Mouse (Mus musculus): Measurements from ENCODE around the gene Hs6st1. TPM values are rescaled to one million over a fixed set of nuclear protein-coding genes. Genes with fewer than 3 reads are reported as not detected.
A peak's percentile ranks its signal among the peaks of the same experiment; 100 is the strongest.

Hs6st1 gene
- polyA plus RNA-seq, 2 experiments, result 6.8 to 31.0 TPM

DNA sequence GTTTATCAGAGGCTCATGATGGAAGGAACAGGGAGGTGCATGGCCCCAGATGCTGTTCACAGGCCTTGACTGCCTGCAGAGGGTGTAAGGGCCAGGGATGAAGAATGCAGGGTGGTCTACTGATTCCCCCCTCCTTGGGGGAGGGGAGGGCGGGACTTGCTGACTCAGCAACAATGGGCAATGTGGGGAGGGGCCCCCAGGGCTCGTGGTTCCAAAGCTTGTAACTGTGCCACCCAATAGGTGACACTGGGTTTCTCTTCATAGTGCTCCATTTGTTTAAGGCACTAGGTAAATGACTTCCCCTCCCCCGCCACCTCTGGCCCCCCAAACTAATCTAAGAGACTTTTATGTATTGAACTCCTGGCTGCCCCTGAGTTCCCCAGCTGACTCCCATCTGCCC lies 2.5 kb downstream of the Hs6st1 start:
- Histone ChIP-seq H3K9ac (replicated peaks) (peak overlapping the region; percentile 99), H3K4me3 (ENCODE audit: insufficient read depth in 1 of 2, low read depth in 2 of 2, low read length in 2 of 2) (peak overlapping the region; percentile 87 to 92), H3K4me1 (replicated peaks; ENCODE audit: control insufficient read depth in 2 of 2, insufficient read depth in 2 of 2, low read length in 1 of 2) (peaks cover 37 to 67% of the 10 kb centered on the region in 2 experiments), H3K27ac (peak overlapping the region; percentile 78), H3K36me3 (replicated peaks; ENCODE audit: control insufficient read depth, insufficient read depth, low read depth) (peaks cover 54% of the 10 kb centered on the region), H3K4me2 (ENCODE audit: low read depth) (peak overlapping the region; percentile 98), H3K27me3 (ENCODE audit: control insufficient read depth, insufficient read depth, low read length) (no peaks in the 10 kb centered on the region), H3K9me3 (ENCODE audit: control insufficient read depth, low read length) (no peaks in the 10 kb centered on the region)
- TF ChIP-seq CTCF (IDR thresholded peaks at IDR 0.05; ENCODE audit: low read depth), result peak; percentile 16; the same call in 1 of the 2 replicates
- no peak for TF ChIP-seq EP300 (IDR thresholded peaks at IDR 0.05; ENCODE audit: low read depth)
- no peak for DNase-seq (ENCODE audit: low read depth in 3 of 3, low spot score in 3 of 3)
- no peak for ATAC-seq (ENCODE audit: insufficient read depth)
- WGBS (ENCODE audit: insufficient replicate concordance), result 42% methylated on average over 2 of the region's 3 CpGs

DNA sequence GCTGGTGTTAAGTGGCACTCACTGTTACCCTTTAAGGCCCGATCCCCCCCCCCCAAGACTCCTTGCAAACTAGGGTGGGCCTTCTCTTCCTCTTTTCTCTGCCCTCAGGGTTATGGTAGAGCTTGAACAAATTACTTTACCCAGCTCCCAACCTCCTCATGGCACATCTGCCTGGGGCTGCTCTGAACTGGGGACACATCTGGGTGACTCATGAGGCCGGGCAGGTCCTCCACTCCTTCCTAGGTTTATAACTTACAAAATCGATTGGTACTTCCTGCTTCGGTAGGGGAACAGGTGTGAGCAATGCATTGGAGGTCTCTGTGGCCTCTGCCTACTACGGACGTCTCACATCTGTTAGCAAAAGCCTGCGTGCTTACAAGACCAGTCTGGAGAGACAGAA lies 3.0 kb downstream of the Hs6st1 start:
- WGBS (ENCODE audit: insufficient replicate concordance), result 62% methylated on average over 7 of the region's 7 CpGs
- peaks cover 59% of the 10 kb centered on the region for H3K36me3 ChIP-seq (replicated peaks; ENCODE audit: control insufficient read depth, insufficient read depth, low read depth)
- peak overlapping the region; percentile 98 for H3K4me2 ChIP-seq (ENCODE audit: low read depth)
- H3K9ac ChIP-seq (replicated peaks), result peak overlapping the region; percentile 99
- H3K27ac ChIP-seq, result peak overlapping the region; percentile 61
- ATAC-seq (ENCODE audit: insufficient read depth), result no peak
- H3K27me3 ChIP-seq (ENCODE audit: control insufficient read depth, insufficient read depth, low read length), result no peaks in the 10 kb centered on the region
- no peak for DNase-seq (ENCODE audit: low read depth in 3 of 3, low spot score in 3 of 3)
- H3K4me3 ChIP-seq (ENCODE audit: insufficient read depth in 1 of 2, low read depth in 2 of 2, low read length in 2 of 2), result peak overlapping the region; percentile 87 to 92
- no peaks in the 10 kb centered on the region for H3K9me3 ChIP-seq (ENCODE audit: control insufficient read depth, low read length)
- TF ChIP-seq EP300 (IDR thresholded peaks at IDR 0.05; ENCODE audit: low read depth) (no peak), CTCF (IDR thresholded peaks at IDR 0.05; ENCODE audit: low read depth) (no peak)
- peaks cover 34 to 63% of the 10 kb centered on the region in 2 experiments for H3K4me1 ChIP-seq (replicated peaks; ENCODE audit: control insufficient read depth in 2 of 2, insufficient read depth in 2 of 2, low read length in 1 of 2)

DNA sequence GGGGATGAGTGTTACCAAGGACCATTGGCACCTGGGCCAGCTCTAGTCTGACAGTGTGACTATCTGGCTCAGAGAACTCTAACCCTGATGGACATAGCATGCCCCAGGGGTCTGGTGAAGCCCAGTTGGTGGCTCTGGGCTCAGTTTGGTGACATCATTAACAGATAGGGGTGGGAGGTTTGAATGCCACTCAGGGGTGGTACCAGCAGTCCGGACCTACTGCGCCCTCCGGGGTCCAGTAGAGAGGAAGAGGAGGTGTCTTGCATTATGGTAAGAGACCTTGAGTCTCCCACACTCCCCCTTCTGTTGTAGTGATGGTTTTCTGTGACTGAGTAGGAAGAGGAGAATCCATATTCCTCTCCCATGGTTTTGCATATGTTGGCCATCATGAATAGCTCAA lies 3.4 kb downstream of the Hs6st1 start:
- 82% methylated on average over 3 of the region's 3 CpGs for WGBS (ENCODE audit: insufficient replicate concordance)
- H3K4me3 ChIP-seq (ENCODE audit: insufficient read depth in 1 of 2, low read depth in 2 of 2, low read length in 2 of 2), result peak overlapping the region; percentile 87 to 92

DNA sequence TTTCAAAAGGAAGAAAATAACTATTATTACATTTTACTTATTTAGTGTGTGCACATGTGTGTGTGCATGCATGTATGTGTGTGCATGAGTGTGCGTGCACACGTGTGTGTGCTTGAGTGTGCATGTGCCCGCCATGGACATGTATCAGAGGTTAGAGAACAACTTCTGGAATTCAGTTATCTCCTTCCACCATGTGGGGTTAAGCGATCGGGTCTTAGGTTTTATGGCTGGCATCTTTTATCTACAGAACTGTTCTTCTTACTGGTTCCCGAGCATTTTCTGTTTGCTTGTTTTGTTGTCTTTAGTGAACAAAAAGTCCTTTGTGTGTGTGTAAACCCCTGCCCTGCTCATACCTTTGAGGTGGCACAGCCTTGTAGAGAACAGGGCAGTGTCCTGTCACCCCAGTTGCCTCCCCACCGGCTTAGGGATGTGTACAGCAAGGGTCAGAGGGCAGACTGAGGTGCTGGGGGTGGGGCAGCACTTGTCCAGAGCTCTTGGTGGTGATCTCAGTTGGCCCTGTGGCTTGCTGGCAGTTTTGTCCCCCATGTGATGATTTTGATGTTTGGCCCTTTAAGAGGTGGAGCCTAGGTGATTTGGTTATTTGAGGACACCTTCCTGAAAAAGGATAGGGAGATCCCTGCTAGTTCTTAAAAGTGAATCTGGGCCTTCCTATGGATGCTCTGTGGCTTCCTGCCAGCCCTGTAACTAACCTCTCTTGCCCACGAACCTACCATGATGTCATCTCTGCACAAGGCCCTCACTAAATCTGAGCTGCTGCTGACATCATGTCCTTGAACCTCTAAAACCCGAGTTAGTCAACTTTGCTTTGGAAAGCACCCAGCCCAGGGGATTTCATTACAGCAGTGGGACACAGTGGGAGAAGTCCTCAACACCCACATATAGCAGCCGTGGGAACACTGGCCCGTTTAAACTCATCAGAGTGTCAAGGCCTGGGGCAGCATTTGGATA lies 4.7 kb downstream of the Hs6st1 start:
- Histone ChIP-seq H3K4me3 (ENCODE audit: insufficient read depth in 1 of 2, low read depth in 2 of 2, low read length in 2 of 2) (peak overlapping the region; percentile 87 to 92), H3K36me3 (replicated peaks; ENCODE audit: control insufficient read depth, insufficient read depth, low read depth) (peaks cover 74% of the 10 kb centered on the region), H3K4me2 (ENCODE audit: low read depth) (peak overlapping the region; percentile 98), H3K9me3 (ENCODE audit: control insufficient read depth, low read length) (no peaks in the 10 kb centered on the region), H3K27ac (peak overlapping the region; percentile 61), H3K27me3 (ENCODE audit: control insufficient read depth, insufficient read depth, low read length) (no peaks in the 10 kb centered on the region), H3K9ac (replicated peaks) (peak overlapping the region; percentile 99), H3K4me1 (replicated peaks; ENCODE audit: control insufficient read depth in 2 of 2, insufficient read depth in 2 of 2, low read length in 1 of 2) (peaks cover 27 to 64% of the 10 kb centered on the region in 2 experiments)
- no peak for DNase-seq (ENCODE audit: low read depth in 3 of 3, low spot score in 3 of 3)
- WGBS (ENCODE audit: insufficient replicate concordance), result 38% methylated on average over 11 of the region's 11 CpGs
- ATAC-seq (ENCODE audit: insufficient read depth), result no peak
- no peak for TF ChIP-seq CTCF (IDR thresholded peaks at IDR 0.05; ENCODE audit: low read depth)
- peak; percentile 69 for TF ChIP-seq EP300 (IDR thresholded peaks at IDR 0.05; ENCODE audit: low read depth)

More for the DNA sequence above, 3.4 kb downstream of the Hs6st1 start:
- Histone ChIP-seq H3K27ac (peak overlapping the region; percentile 61), H3K36me3 (replicated peaks; ENCODE audit: control insufficient read depth, insufficient read depth, low read depth) (peaks cover 63% of the 10 kb centered on the region), H3K9ac (replicated peaks) (peak overlapping the region; percentile 99), H3K9me3 (ENCODE audit: control insufficient read depth, low read length) (no peaks in the 10 kb centered on the region), H3K27me3 (ENCODE audit: control insufficient read depth, insufficient read depth, low read length) (no peaks in the 10 kb centered on the region), H3K4me2 (ENCODE audit: low read depth) (peak overlapping the region; percentile 98), H3K4me1 (replicated peaks; ENCODE audit: control insufficient read depth in 2 of 2, insufficient read depth in 2 of 2, low read length in 1 of 2) (peaks cover 34 to 63% of the 10 kb centered on the region in 2 experiments)
- ATAC-seq (ENCODE audit: insufficient read depth), result no peak
- no peak for TF ChIP-seq CTCF (IDR thresholded peaks at IDR 0.05; ENCODE audit: low read depth)
- TF ChIP-seq EP300 (IDR thresholded peaks at IDR 0.05; ENCODE audit: low read depth), result no peak
- DNase-seq (ENCODE audit: low read depth in 3 of 3, low spot score in 3 of 3), result no peak

DNA sequence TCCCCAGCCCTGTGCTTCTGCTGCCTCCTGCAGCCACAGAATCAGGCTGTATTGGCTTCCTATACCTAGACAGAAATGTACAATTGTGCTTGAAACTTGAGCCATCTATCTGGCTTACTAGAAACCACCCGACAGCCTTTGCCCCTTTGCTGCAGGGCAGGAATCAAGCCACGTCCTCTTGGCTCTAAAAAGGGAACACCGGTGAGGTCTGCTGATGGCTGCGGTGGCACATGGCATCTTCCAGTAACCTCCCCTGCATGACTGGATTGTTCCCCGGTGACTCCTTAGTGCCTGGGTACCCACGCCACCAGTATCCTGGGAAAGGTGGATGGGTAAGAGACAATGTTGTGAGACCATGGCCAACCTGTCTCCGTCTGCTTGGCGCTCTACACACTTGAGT lies 5.4 kb downstream of the Hs6st1 start:
- Histone ChIP-seq H3K4me1 (replicated peaks; ENCODE audit: control insufficient read depth in 2 of 2, insufficient read depth in 2 of 2, low read length in 1 of 2) (peaks cover 27 to 69% of the 10 kb centered on the region in 2 experiments), H3K36me3 (replicated peaks; ENCODE audit: control insufficient read depth, insufficient read depth, low read depth) (peaks cover 81% of the 10 kb centered on the region), H3K27me3 (ENCODE audit: control insufficient read depth, insufficient read depth, low read length) (no peaks in the 10 kb centered on the region), H3K9ac (replicated peaks) (peak overlapping the region; percentile 37; the same call in 1 of the 2 replicates), H3K4me3 (ENCODE audit: insufficient read depth in 1 of 2, low read depth in 2 of 2, low read length in 2 of 2) (peak overlapping the region; percentile 87 to 92; a peak in 3 of 4 replicates), H3K27ac (peak overlapping the region; percentile 30; the same call in 1 of the 2 replicates), H3K9me3 (ENCODE audit: control insufficient read depth, low read length) (no peaks in the 10 kb centered on the region), H3K4me2 (ENCODE audit: low read depth) (peak overlapping the region; percentile 98)
- TF ChIP-seq EP300 (IDR thresholded peaks at IDR 0.05; ENCODE audit: low read depth), result no peak
- TF ChIP-seq CTCF (IDR thresholded peaks at IDR 0.05; ENCODE audit: low read depth), result no peak
- ATAC-seq (ENCODE audit: insufficient read depth), result no peak
- WGBS (ENCODE audit: insufficient replicate concordance), result 82% methylated on average over 8 of the region's 8 CpGs
- no peak for DNase-seq (ENCODE audit: low read depth in 3 of 3, low spot score in 3 of 3)
